Mouse (Mus musculus): Measurements from ENCODE around the gene Ptgir.

DNA sequence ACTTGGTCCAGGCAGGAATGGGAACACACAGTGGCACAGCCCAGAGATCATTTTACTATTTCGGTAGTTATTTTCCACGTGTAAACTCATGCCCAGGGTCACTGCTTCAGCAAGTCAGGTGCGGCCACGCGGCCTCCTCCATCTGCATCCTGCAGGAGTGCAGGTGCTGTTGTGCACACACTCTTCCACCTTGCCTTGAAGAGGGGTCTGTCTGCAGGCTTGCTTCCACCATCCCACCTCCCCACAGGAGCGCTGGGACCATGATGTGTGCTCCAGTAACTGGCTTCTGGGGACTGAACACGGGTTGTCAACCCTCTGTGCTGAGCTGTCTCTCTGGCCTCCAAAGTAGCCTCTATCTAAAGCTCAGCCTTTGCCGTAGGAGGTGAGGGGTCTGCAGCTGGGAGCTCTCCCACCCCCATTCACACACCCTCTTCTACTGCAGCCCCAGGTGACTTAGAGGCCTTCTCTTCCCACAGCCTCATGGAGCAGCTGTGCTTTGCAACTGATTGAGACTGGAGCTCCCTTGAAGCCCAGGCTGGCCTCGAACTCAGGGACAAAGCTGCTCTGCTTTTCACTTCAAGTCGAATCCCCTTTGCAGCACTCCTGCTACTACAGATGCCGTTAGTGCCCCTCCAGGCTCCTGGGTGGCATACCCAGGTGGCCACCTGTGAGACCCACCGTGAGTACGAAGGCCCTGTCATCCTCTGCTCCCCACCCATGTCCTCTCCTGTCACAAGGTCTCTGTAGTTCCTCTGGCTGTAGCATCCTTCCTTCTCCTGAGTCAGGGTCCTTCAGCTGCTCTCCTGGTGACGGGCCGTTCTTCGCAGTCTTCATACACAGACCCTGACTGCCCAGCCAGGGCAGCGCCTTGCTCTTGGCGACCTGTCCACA, 8.4 kb downstream of the Ptgir start:
- TF ChIP-seq CTCF (IDR thresholded peaks at IDR 0.05; ENCODE audit: borderline replicate concordance, control insufficient read depth, extremely low read depth, insufficient read depth, low read length, poor library complexity) (no peak), POLR2A (IDR thresholded peaks at IDR 0.05; ENCODE audit: control insufficient read depth, extremely low read depth, insufficient read depth, low read length, poor library complexity) (no peak)

All from thymus, adult 2 months (tissue).